Mouse (Mus musculus): ENCODE data around the gene Vwa8.
A peak's percentile ranks its signal among the peaks of the same experiment; 100 is the strongest.

Gene Vwa8

DNA sequence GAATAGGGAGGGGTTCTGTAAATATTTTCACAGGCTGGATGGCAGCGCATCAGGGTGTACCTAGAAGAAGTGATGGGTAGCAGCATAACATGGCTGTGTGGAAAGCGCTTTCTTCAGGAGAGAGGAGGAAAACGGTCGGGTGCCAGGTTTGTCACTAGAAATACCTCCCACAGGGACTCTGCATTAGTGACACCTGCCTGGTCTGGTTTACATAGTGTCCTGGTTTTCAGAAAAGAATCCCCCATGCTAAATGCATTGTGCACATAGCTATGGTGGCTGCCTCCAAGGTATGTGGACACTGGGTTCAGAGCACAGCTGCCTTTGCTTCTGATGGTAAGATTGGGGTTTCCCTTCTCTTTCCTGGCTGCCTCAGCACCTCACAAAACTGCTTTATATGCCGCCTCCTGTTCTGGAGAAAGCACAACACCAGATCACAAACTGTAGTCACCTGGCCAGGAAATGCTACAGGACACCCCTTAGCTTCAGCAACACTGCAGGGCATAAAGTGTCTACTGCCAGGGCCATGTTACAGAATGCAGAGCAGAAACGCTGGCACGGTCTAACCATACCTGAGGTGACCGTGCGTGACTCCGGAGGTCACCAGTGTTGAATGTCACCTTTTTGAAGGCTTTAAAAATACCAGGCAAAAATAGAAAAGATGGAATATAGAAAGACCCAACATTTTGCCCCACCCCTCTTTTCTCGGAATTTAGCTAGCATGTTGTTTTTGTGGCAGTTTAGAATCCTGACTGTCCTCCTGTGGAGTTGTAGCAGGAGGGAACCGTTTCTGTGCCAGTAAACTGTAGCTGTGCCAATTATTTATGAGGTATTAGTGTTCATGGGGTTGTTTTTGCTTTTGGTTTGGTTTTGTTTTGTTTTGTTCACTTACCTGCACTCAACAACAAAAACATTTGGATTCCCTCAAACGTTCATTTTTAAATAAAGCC lies 295.7 kb downstream of the Vwa8 start:
- no peak for DNase-seq

DNA sequence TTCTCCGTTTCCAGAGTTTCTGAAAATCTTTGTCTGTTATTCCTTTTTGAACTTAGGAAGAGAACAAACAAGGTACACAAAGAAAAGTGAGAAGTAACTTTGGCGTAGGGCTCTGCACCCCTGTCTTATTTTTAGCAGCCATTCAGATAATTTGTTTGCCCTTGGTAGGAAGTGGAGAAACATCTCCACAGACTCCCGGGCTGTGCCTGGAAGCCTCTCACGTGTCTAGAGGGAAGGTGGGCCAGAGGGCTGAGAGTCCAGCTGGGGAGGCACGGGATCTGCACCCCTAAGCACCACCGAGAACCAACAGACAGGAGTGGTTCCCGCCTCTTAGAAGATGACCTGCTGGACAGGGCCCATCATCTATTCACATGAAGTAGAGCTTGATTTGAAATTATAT lies 302.9 kb downstream of the Vwa8 start:
- no peak for DNase-seq

DNA sequence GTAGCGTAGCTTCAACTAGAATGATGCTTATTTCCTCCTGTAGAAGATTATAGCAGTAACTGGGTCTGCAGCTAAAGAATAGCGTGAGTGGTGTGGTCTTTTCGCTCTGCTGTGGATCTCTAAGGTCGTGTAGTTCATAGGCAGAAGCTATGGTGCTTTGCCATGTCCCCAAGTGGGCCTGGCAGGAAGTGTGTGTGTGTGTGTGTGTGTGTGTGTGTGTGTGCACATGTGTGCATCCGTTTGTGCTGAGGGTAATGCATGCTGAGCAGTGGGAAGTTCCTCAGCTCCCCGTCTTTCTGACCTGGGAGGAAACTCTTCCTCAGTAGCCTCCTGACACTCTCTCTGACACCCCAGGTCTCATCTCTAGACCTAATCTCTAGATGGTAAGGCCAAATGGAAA lies 305.0 kb downstream of the Vwa8 start:
- DNase-seq = peak; percentile 67 to 74

DNA sequence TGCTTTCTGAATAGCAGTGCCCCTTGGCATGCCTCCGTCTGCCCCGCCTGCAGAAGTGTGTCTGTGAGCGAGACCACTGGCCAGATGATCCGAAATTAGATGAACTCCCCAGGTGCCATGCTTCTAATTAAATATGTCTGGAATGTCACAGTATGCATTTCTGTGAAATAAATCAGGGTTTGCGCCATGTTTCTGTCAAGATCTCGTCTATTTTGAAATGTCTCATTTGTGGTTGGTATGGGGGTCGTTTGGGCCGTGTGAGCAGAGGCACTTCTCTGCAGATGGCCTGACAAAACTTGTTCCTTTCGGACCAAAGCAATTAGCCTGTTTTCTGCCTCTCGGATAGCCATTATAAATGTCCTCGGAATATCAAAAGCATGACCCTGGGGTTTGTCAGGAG lies 306.1 kb downstream of the Vwa8 start:
- no peak for DNase-seq

DNA sequence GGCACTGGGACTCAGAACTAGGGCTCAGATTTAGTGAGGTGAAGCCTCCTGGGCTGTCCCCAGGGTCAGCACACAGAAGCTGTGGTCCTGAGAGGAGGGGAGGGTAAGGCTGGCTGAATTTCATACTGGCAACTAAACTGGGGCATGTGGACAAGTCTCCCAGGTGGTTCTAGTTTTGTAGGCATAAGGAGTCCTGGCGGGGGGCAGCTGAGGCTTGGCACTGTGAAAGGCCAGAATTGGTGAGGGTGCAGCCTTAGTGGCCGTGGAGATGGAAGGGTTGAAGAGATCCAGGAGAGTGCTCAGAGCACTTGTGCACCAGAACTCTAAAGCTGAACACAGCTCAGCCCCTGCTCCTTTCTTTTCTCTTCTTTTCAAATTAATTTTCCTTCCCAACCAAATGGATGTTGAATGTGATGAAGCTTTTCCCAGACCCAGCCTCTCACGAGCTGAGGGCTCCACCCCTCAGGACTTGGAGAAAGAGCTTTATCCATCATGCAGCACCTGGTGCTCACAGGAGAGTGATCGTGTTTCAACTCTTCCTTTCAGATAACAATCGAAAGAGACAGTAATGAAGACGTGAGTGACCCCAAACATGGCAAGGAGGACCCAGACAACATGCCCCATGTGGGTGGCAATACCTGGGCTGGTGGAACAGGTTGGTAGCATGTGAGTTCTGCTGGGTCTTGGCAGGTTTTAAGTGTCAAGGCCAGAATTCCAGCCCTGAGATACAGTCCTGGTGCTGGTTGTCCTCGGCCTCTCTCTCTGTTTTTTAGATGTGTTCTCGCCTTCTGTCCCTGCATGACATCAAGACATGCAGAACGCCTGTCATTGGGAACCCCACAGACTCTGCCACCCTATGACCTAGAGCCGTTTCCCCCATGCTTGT lies 307.9 kb downstream of the Vwa8 start:
- no peak for DNase-seq

DNA sequence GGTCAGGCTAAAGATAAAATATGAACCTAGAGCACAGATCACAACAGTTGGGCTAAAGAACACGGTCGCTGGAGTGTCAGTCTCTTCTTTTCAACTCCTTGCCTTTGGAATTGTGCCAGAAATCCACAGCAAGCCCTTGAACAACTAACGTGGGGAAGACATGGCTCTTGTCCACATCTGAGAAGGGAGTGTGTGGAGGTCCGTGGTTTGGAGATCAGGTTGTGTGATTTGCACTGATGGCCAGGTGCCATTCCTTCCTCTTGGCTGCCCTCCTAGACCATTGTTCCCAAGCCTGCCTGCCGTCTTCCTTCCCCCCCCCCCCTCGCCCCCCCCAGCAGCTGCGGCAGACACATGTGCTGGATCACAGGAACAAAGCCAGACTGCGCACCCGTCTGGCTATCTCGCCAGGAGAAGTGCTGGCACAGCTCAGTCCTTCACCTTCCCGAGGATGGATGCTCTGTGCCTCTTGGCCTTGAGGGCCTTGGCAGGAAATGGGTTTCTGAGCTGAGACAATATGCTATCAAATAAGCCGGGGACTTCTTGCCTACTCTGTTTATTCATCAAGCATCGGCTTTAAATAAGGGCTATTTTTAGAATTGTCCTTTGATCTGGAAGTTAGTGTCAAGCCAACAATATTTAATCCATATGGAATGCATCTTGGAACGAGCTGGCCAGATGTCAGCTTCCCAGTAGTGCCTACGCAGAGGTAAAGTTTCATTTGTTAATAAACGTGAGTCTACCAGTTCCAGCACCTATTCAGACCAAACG lies 308.8 kb downstream of the Vwa8 start:
- no peak for DNase-seq

DNA sequence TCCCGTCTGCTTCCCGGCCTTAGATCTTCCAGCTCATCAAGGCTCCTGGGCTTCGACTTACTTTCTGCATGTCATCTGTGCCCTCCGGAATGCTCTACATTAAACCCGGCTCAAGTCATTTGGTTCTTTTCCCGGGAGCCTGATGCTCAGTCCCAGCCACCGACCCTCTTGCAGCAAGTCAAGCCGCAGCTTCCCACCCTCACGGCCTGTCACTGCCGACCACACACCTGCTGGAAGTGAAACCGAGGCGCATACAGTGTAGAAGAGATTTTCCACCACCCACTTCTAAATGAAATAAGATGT lies 309.3 kb downstream of the Vwa8 start:
- DNase-seq = no peak

DNA sequence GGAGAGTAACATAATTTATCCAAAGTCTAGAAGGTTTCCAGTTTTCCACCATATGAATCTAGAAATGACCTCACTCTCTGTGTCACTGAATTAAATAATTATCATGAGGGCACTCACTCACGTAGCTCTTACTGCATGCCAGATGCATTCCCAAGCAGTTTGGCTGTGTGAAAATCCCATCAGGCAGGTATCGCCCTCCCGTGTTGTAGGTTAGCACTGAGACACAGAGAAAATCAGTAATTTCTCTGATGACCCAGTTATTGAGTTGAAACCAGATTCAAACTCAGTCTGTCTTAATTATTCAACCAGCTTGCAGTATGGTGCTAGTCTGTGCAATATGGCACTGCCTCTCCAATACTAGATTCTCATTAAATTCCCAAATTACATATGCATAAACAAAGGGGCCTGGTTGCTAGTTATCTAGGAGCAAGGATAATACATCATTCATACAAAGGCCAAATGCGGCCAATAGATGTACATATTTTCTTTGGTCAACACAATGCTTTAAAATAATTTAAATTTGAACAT lies 309.9 kb downstream of the Vwa8 start:
- DNase-seq = no peak

DNA sequence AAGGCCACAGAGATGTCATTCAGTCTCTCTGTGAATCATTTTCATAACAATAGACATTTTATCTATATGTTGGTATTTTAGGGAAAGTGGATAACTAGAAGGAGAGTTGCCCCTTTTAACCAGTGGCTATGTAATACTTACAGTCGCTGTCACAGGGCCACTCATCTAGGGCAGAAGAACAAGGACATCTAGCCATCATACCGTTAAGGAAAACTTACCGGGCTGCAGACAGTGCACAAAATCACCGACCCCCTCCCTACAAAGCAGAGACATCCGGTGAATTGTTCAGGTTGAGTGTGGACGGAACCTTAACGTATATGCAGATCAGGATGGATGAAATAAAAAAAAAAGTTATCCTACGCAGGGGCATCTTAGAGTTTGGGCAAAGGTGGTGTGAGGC lies 310.6 kb downstream of the Vwa8 start:
- no peak for DNase-seq

DNA sequence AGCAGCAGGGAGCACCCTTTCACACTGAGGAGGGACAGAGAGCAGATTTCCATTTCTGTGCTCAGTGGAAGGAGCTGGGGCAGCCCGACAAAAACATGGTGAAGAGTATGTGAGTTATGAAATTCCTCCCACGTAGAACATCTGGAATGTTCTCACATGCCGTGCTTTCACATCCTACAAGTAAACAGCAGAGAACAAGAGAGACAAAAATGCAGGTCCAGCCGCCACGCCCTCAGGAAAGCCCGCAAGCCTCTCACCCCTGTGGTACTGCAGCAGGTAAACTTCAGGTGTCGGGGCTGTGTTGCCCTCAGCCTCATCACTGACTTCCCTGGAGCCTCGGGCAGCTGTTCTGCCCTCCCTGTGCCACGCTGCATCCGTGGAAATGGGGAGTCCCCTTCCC lies 311.6 kb downstream of the Vwa8 start:
- no peak for DNase-seq

DNA sequence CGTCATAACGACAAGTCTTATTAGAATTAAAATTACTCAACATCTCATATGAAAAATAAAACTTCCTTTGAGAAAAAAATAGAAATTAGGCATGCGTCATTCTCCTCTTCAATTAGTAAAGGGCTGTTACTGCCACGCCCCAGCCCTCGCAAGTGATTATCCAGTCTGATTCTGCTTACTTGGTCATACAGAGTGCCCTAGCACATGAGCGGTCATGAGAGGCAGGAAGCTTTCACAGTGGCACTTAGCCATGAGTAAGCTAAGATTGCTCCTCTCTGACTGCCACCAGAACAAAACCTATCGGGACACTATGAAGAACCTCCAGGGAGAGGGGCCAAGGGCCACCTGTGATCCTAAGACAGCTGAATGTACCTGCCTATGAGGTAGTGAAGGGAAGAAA lies 312.1 kb downstream of the Vwa8 start:
- no peak for DNase-seq

DNA sequence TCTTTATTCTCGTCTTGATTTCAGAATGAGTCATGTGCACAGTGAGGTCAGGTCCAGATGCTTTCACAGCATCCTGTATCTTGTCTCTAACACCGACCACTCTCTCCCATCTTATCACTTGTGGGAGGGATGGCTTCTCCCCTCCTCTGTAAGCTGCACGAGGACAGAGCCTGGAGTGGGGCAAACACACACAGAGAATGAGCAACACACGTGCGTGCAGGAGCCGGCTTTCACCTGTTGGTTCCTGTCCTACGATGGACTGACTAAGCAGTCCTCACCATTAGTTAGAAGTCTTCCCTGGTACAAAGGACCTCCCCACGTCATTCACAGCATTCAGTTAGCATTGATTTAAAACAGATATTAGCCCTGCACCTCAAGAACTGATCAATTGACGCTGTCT lies 312.9 kb downstream of the Vwa8 start:
- no peak for DNase-seq

DNA sequence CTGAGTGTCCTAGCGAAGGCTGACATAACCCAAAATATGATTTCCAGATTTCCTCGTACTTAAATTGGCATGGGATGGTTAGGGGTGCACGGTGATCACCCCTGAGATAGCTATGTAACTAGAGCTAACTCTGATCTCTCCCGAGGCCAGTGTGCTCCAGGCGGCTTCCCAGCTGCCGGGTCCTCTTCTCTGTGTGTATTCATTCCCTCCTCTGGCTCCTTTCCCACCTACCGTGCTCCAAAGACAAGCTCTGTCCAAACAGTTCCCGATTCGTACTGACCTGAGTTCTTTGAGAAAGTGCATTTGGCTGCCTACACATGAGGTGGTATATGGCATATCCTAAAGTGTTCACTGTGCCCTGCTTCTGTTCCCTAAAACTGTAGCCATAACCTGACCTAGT lies 313.8 kb downstream of the Vwa8 start:
- DNase-seq = no peak

DNA sequence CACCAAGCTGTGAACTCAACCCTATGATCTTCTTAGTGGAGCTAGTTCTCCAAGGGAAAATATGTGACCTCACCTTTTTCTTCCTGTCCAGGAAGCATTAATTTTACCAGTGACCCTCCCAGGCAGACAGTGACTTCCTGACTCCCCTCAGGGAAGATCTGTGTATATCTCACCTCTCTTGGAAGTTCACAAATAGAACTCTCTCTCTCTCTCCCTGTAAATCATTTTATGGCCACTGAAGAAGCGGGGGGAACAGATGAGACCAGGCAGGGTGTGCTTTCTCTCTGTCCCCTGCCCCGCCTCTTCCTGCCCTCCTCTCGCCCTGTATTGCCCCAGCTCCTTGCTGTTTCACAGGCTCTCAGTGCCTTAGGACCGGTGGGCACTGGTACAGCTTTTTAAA lies 315.5 kb downstream of the Vwa8 start:
- no peak for DNase-seq

DNA sequence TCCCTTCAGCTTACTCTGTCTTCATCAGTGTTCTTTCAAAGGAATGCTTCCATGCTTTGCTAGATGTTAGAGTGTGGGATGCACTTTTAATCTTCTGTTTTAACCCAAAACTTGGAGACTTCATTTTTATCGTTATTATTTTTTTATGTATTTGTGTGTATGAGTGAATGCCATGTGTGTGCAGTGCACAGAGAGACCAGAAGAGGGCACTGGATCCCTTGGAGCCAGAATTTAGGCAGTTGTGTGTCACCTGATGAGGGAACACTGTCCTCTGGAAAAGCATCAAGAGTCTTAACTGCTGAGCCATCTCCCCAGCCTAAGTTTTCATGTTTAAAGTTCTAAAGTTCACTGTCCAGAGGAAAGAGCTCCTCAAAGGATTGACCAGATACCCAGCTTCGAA lies 316.1 kb downstream of the Vwa8 start:
- DNase-seq = peak; percentile 61

DNA sequence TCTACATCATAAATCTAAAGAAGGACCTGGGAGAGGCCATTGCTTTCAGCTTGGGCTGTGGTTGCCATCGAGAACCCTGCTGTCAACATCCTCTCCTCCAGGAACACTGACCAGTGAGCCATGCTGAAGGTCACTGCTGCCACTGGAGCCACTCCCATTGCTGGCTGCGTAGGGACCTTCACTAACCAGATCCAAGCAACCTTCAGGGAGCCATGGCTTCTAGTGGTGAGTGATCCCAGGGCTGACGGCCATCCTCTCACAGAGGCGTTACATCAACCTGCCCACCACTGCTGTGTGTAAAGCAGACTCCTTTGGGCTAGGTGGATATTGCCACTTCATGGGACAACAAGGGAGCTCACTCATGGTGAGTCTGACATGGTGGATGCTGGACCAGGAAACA lies 325.7 kb downstream of the Vwa8 start:
- no peak for DNase-seq

DNA sequence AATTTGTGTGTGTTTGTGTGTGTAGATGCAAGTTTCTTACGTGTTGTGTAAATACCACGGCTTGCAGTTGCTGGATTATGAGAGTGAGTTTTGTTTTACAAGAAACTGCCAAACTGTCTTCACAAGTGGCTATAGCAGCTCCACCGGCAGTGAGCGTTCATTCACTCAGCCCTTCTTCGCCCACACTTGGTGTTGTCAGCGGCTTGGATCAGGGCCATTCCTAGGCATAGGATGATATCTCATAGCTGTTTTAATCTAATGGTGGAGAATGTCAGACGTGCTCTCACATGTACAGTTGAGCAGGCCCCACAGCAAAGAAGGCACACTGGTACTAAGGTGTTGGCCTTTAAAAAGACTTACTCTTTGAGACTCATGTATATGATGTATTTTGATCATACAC lies 328.9 kb downstream of the Vwa8 start:
- DNase-seq = no peak

DNA sequence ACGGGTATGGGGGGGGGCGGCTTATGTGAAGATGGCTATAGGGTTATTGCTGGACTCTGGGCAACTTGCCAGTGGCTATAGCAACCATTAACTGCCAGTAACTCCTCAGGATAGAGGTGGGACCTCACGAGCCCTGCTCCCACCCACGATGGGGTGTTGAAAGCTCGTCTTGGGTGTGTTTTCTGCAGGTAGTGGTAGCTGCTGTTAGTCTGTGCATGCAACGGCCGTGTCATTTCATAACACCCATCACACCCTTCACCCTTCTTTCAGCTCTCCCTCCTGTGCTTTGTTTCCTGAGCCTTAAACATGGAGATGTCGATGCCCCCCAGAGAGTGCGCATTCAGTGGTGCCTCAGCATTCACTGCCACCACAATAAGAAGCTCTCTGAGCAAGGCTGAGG lies 329.4 kb downstream of the Vwa8 start:
- no peak for DNase-seq

DNA sequence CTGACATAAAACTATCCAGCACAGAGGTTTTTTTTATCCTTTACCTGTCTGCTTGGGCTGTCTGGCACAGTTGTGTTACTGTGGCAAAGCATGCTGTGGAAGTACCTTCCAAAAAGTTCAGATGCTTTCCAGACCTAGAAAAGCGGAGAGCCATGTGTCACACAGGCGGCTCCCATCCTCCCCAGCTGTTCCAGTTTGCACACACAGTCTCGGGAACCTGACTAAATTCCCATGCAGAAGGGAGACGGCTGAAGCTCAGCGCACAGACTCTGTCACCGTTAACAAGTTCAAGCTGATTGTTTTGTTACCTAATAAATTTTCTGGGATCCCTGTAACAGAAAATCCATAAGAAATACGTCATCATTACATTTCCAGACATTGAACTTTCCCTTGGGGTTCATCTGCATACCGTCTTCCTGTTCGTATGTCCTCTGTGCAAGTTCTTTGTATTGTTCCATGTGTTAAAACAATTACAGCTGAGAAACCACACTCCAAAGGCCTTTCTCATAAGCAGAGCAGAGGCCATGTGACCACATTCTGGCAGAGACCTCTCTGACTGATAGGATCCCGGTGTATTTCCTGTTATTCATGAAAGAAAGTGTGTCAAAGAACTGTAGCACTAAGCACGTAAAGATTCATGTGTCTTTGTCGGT lies 331.4 kb downstream of the Vwa8 start:
- peak in 1 of 2 experiments; percentile 58 for DNase-seq

DNA sequence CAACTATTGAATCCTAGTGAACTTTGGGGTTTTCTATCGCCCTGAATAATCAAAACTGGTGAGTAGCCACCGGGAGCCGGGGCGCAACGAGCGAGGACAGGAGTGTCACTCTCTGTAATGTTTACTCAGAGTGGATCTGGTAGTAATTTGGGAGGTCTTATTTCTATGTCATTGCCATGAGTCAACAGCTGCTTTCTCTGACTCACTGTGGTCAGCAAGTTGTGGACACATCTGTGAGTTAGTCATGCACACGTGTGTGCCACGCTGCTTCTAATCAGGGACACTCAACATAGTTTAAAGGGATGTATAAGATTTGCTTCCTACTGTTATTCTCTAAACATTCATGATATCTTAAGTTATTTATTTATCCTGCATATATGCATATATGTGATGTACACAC lies 332.9 kb downstream of the Vwa8 start:
- DNase-seq = no peak

DNA sequence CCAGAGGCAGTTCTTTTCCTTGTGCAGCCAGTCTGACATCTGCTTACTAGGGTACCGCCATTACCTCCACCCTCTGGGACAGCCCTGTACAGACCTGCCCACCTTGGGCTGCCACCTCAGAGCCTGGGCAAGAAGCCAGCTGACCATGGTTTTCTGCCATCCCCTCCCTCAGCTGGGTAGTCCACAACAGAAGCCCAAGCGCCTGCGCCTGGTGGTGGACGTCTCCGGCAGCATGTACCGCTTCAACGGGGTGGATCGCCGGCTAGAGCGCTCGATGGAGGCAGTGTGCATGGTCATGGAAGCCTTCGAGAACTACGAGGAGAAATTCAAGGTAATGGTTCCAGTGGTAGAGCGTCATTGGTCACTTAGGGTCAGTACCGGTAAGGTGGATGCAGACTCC lies 333.9 kb downstream of the Vwa8 start:
- peak in 1 of 2 experiments; percentile 22 for DNase-seq

DNA sequence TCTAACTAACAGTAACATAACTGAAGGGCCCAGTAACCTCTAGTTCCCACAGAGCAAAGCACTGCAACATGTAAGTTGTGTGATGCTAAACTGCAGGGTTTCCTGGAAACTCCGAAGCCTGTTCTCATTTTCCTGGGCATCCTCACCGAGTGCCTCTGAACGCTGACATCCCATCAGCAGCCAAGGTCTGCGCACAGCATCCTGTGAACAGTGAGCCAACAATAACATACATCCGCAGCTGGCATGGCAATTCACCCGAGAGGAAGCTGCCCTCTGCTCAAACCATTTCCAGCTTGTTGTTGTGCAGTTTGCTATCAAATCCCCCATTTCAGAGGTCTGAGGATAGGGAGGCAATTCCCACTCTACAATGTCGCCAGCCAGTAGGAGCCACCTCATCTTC lies 334.4 kb downstream of the Vwa8 start:
- DNase-seq = peak in 1 of 2 experiments; percentile 17

DNA sequence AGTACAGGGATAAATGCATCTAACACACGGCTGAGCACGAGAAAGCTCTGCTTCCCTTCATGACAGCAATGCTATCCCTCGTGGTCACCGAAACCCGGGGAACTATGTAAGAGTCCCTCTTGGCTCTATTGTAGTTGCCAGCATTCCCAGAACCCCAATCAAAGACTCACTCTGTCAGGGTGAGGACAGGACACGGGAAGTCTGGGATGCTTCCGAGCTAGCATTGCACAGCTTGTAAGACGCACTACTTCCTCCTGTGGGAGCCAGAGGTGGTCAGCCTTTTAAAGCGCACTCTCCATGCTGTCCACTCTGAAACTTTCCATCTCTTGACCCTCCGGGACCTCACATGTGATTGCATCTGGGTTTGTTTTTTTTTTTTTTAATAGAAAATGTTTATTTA lies 335.2 kb downstream of the Vwa8 start:
- DNase-seq = no peak

Data from thymus, postnatal 36 days (tissue).